Mouse (Mus musculus) G1E-ER4 (cell line): ENCODE results near the gene Fars2. TPM values are rescaled to one million over a fixed set of nuclear protein-coding genes. Genes with fewer than 3 reads are reported as not detected.

Source experiments
- GATA1 ChIP-seq: IDR thresholded peaks from one replicate; pipeline ENCODE4 v1.8.0; 2012; ENCODE audit warnings: low read length, inconsistent platforms
- polyA plus RNA-seq: library from polyadenylated mRNA; stranded (reverse); fragments of >175 nt; gene quantifications from 2 replicates; pipeline ENCODE4 v1.2.3, GENCODE M21; 2012

Gene Fars2
- polyA plus RNA-seq, 1 experiment = 60.7 TPM

DNA sequence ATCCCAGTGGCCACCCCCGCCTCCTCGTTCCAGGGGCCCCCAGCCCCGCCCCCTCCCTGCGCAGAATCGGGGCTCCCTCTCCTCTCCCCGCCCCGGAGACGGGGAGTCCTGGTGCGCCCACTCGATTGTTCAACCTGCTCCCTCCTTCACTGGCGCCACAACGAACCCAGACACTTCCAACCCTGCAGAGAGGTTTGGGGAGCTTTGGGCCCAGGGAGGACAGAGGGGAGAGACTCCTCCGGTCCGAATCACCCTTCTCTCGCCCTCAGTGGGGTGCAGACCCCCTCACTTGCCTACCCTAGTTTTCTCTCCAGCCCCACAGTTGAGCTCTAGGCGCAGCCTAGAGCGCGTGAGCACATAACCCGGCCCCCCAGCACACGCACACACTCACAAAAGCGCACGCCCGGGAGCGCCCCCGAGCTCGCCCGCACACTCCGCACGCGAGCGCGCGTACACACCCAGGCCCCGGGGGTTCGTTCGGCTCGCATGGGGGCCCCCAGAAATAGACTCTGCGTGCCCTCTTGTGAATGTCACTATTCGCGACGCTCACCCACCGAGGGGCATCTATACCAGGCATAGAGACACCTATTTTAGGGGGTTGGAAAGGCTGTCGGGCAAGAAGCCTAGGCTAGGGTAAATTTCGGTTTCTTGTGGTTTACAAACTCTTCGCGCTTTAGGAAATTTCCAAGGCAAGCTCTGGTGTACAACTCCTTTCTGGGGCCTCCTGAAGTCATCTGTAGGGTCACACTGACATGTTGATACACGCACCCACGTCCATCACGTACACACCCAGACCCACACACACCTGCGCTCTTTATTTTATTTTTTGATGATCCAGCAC, 617.7 kb downstream of the Fars2 start, which contains the start of gene Nrn1:
Gene Nrn1, minus strand, starts transcription at position 401 of the 841 bp plus-strand sequence.
- no peak for TF ChIP-seq GATA1

DNA sequence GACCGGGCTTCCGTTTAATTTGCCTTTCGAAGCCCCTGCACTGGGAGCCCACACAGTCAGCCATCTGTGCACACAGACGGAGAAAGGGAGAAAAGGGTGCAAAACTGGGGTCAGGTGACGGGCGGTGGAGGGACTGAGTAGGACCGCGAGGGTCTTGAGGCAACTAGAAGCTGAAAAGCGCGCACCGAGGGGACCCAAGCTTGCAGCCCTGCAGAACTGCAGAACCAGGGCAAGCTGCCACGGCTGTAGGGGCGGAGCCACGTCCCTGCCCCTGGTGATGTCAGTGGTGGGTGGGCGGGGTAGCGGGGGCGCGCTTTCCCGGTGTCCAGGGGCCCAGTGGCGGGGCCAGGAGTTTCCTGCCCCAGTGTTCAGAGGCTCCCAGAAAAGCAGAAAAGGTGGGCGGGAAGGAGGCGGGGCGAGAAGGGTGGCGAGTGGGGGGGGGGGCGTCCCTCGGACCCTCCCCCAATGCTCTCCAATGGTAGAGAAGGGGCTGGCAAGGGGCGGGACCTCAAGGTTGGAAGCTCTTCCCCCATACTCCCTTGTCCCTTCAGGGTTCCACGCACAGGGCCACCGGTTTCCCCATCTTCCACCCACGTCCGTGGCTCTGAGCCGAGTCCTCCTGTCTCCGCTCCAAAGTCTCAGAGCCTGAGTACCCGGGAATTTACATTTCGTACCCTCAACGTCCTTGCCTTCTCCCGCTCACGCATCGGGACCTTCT, 618.8 kb downstream of the Fars2 start:
- no peak for TF ChIP-seq GATA1

DNA sequence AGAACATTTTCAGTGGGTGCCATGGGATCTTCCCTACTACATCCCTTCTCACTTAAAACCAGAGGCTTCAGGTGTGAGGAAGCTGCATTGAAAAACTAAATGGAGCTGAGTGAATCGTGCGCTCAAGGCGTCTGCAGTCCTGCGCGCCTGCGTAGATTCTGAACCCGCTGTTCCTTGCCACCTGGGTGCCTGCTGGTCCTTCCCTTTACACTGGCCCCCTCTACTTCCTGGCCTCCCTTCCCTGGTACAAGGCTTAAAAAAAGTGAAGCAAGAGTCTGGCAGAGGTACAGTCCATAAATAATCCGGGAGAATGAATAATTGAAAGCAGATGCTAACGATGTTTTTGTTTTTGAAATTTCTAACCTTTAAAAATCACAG, 619.4 kb downstream of the Fars2 start:
- no peak for TF ChIP-seq GATA1

DNA sequence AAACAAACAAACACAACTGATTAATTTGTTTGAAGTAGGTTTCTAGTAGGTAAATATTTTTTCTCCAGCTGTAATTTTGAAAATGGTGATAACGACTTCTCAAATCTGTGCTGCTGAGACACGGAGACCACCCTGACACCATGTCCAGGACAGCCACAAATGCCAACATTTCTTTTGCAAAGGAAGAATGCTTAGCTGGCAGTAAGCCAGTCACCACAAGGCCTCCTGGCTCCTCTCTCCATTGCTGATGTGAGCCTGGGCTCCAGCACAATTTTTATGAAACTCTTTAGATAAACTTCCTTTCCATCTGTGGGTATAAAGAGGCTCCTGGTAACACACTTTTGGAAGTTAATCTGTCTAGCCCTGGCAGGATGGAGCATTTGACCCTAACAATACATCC, 632.8 kb downstream of the Fars2 start:
- TF ChIP-seq GATA1 = no peak

DNA sequence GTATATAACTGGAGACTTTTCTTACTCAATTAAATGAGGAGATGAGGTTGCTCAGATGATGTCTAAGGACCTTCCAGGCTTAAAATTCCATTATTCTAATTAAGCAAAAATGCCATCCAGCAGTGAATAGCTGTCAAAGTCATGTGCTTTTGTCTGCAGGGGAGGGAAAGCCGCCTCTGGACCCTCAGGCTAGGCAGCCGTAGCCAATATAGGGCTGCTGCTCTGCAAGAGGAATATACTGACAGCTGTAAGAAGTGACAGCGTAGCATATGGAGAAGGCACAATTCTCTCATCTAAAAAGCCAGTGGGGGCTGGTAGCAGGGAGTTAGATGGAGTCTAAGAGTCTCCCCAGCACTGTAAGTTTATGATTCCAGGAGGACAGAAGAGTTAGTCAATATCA, 634.6 kb downstream of the Fars2 start:
- no peak for TF ChIP-seq GATA1

DNA sequence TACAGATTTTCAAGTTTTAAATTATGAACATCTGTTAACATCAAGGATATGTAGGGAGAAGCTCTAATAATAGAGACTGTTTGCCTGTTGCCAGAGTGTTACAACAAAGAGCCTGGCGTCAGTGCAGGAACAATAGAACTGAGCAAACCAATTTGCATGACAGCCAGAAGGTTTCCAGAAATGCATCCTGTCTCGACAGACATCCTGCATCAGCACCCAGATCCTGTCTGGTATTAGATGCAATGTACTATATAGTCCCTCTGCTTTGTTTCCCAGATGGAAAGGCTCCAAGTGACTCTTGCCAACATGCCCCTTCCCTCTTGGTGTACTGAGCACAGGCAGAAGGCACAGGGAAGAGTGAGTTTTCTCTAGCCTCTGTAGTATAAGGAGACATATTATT, 649.6 kb downstream of the Fars2 start:
- TF ChIP-seq GATA1 = no peak

Other genes with a start within 250 kb of the Fars2 start
- 17.0 and 28.8 TPM in 2 replicates for gene Rpp40, start 211.1 kb upstream of the Fars2 start, polyA plus RNA-seq
- 0.03 TPM in 1 of 2 replicates, not detected in the other for gene Ppp1r3g, start 158.6 kb upstream of the Fars2 start, polyA plus RNA-seq
- 8.6 and 11.5 TPM in 2 replicates for gene Lyrm4, start 114 bp downstream of the Fars2 start, polyA plus RNA-seq